Mouse (Mus musculus): ENCODE results near the gene Ccdc50.

Ccdc50 gene

GRCm38 (mm10) chr16:27388761-27389451 lies at the start of gene Ccdc50:
Gene Ccdc50 (plus strand): TSS chr16:27388869.
- ChIA-PET POLR2A (interaction anchor here in 2 of 4 experiments (0.6 to 0.8 kb wide), 3 partner anchors 8 to 40 kb away, joined by 3 to 5 read pairs (median 3); no protein-coding TSS in a partner anchor), CTCF (interaction anchor here in 1 of 4 experiments (0.6 kb wide), 1 partner anchor 413 kb away, joined by 5 read pairs; no protein-coding TSS in a partner anchor)

- POLR2A ChIA-PET: no interaction called here
- CTCF ChIA-PET: no interaction called here
These were observed 41.1 kb upstream of the Ccdc50 start for GRCm38 (mm10) chr16:27347521-27347920.

GRCm38 (mm10) chr16:27348359-27348758 lies 40.3 kb upstream of the Ccdc50 start:
- POLR2A ChIA-PET: interaction anchor here in 1 of 4 experiments (0.5 kb wide), 1 partner anchor 41 kb away, joined by 5 read pairs; no protein-coding TSS in a partner anchor
- CTCF ChIA-PET: no interaction called here

GRCm38 (mm10) chr16:27349235-27349634 lies 39.4 kb upstream of the Ccdc50 start:
- POLR2A ChIA-PET: no interaction called here

GRCm38 (mm10) chr16:27349878-27350532 lies 38.7 kb upstream of the Ccdc50 start:
- POLR2A ChIA-PET: no interaction called here

More at GRCm38 (mm10) chr16:27349235-27349634, 39.4 kb upstream of the Ccdc50 start:
- CTCF ChIA-PET: no interaction called here

GRCm38 (mm10) chr16:27354464-27354863 lies 34.2 kb upstream of the Ccdc50 start:
- POLR2A ChIA-PET: interaction anchor here in 1 of 4 experiments (0.5 kb wide), 1 partner anchor 12 kb away, joined by 3 read pairs; no protein-coding TSS in a partner anchor

More at GRCm38 (mm10) chr16:27349878-27350532, 38.7 kb upstream of the Ccdc50 start:
- CTCF ChIA-PET: no interaction called here

GRCm38 (mm10) chr16:27360059-27360458 lies 28.6 kb upstream of the Ccdc50 start:
- POLR2A ChIA-PET: no interaction called here
- CTCF ChIA-PET: no interaction called here

More at GRCm38 (mm10) chr16:27354464-27354863, 34.2 kb upstream of the Ccdc50 start:
- CTCF ChIA-PET: no interaction called here

GRCm38 (mm10) chr16:27370191-27370590 lies 18.5 kb upstream of the Ccdc50 start, which contains the start of gene Uts2b:
Gene Uts2b (minus strand): TSS chr16:27370239.
- ChIA-PET POLR2A (no interaction called here), CTCF (no interaction called here)

- ChIA-PET CTCF (no interaction called here), POLR2A (no interaction called here)
These were observed 18.0 kb upstream of the Ccdc50 start for GRCm38 (mm10) chr16:27370700-27371099.

GRCm38 (mm10) chr16:27374139-27374538 lies 14.5 kb upstream of the Ccdc50 start:
- POLR2A ChIA-PET: interaction anchor here in 1 of 4 experiments (0.6 kb wide), 1 partner anchor 467 kb away, joined by 4 read pairs; no protein-coding TSS in a partner anchor
- CTCF ChIA-PET: no interaction called here

GRCm38 (mm10) chr16:27375318-27375717 lies 13.4 kb upstream of the Ccdc50 start:
- ChIA-PET CTCF (no interaction called here), POLR2A (no interaction called here)

- POLR2A ChIA-PET: no interaction called here
- CTCF ChIA-PET: no interaction called here
These were observed 12.1 kb upstream of the Ccdc50 start for GRCm38 (mm10) chr16:27376556-27376955.

- ChIA-PET CTCF (no interaction called here), POLR2A (no interaction called here)
These were observed 6.5 kb upstream of the Ccdc50 start for GRCm38 (mm10) chr16:27382217-27382616.

- ChIA-PET POLR2A (no interaction called here), CTCF (no interaction called here)
These were observed 3.6 kb upstream of the Ccdc50 start for GRCm38 (mm10) chr16:27384893-27385603.

GRCm38 (mm10) chr16:27385649-27386048 lies 3.0 kb upstream of the Ccdc50 start:
- ChIA-PET CTCF (no interaction called here), POLR2A (no interaction called here)

- ChIA-PET POLR2A (interaction anchor here in 1 of 4 experiments (0.8 kb wide), 1 partner anchor 22 kb away, joined by 3 read pairs; no protein-coding TSS in a partner anchor), CTCF (no interaction called here)
These were observed 1.7 kb upstream of the Ccdc50 start for GRCm38 (mm10) chr16:27386850-27387407.

GRCm38 (mm10) chr16:27387634-27388611 lies 746 bp upstream of the Ccdc50 start:
- ChIA-PET POLR2A (interaction anchor here in 1 of 4 experiments (0.8 kb wide), 1 partner anchor 23 kb away, joined by 3 read pairs; no protein-coding TSS in a partner anchor), CTCF (no interaction called here)

GRCm38 (mm10) chr16:27389534-27390282 lies 1.0 kb downstream of the Ccdc50 start:
- POLR2A ChIA-PET: interaction anchor here in 2 of 4 experiments (0.6 to 0.8 kb wide), 3 partner anchors 9 to 41 kb away, joined by 3 to 5 read pairs (median 3); no protein-coding TSS in a partner anchor
- CTCF ChIA-PET: interaction anchor here in 1 of 4 experiments (0.6 kb wide), 1 partner anchor 413 kb away, joined by 5 read pairs; no protein-coding TSS in a partner anchor
